Mouse (Mus musculus): ENCODE measurements around the gene Cpsf4. TPM values are rescaled to one million over a fixed set of nuclear protein-coding genes. Genes with fewer than 3 reads are reported as not detected.

The Cpsf4 gene
- total RNA-seq (2023), result 10 to 100 TPM; 42.1 to 48.9 TPM

GRCm38 (mm10) chr5:145166536-145167305, at the start of gene Cpsf4, which contains the start of gene Ptcd1:
TSS of gene Cpsf4 (plus strand) at chr5:145167213.
TSS of gene Ptcd1 (minus strand) at chr5:145167108.

GRCm38 (mm10) chr5:145139571-145140519, 27.2 kb upstream of the Cpsf4 start, which contains the start of the genes Pdap1 and Bud31:
TSS of gene Pdap1 (minus strand) at chr5:145140238.
TSS of gene Bud31 (plus strand) at chr5:145140362.

GRCm38 (mm10) chr5:145191962-145192361, 24.9 kb downstream of the Cpsf4 start, which contains the start of gene Atp5j2:
TSS of gene Atp5j2 (minus strand) at chr5:145192062.

DNA sequence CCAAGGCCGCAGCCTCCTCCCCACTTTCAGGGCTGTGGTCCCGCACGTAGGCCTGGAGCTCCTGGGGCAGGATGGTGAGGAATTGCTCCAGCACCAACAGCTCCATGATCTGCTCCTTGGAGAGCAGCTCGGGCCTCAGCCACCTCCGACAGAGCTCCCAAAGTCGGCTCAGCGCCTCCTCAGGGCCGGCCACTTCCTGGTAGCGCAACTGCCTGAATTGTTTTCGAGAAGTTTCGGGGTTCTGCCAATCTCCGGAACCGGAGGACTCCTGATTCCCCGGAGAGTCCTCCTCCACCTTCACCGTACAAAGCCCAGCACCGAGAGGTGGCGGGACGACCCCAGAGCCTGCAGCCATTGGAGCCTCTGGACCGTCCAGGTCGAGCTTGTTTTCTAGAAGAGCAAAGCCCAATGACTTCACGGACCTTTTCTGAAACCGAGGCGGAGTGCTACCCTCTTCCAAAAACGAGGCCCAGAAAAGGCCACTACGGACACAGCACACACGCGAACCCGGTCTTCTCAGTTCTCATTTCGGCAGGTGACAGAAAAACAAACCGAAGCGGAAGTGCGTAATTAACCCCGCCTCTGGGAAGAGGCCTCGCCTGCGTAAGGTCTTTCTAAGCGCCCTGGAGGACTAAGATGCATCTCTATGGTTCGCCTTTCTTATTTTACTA, 34.4 kb downstream of the Cpsf4 start, which contains the start of gene Zkscan14:
Gene Zkscan14 (minus strand): TSS at position 548 of the 671 bp plus-strand sequence.

GRCm38 (mm10) chr5:145203936-145204691, 37.1 kb downstream of the Cpsf4 start, which contains the start of gene Zkscan5:
TSS of gene Zkscan5 (plus strand) at chr5:145204562.

DNA sequence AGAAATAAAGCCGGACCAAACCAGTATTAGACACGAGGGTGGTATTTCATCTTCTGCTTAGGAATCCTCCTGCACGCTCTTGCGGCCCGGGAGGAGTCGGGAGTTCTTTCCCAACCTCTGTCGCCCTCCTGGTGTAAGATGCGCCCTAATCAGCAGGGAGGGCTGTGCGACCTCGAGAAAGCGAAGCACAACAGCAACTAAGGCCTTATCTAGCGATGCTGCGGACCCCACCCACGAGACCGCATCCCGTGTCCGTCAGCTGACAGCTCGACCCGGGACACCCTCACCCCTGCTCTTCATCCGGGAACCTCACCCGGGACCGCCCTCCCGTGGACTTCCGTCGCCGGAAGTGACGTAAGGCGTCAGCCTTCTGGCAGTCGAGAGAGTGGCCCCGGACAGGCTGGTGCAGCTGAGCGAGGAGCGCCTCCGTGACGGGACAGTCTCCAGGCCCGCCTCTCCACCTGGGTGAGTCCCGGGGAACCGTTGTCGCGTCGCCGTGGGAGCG, 64.4 kb downstream of the Cpsf4 start, which contains the start of gene Zfp655:
Gene Zfp655 (plus strand): TSS at position 349 of the 505 bp plus-strand sequence.

Other genes with a start within 250 kb of the Cpsf4 start
- 10 to 100 TPM; 64.2 to 66.1 TPM for gene Smurf1, start 201.4 kb upstream of the Cpsf4 start, total RNA-seq (2023)
- gene Gm4871, start 134.5 kb upstream of the Cpsf4 start, total RNA-seq (2023), result not detected
- not detected for gene 1700018F24Rik, start 124.2 kb upstream of the Cpsf4 start, total RNA-seq (2023)
- gene Arpc1a, start 83.4 kb upstream of the Cpsf4 start, total RNA-seq (2023), result 10 to 100 TPM; 92.1 to 92.3 TPM
- not detected for gene Kpna7, start 83.2 kb upstream of the Cpsf4 start, total RNA-seq (2023)
- gene Arpc1b, start 53.0 kb upstream of the Cpsf4 start, total RNA-seq (2023), result 100 to 1,000 TPM; 450 to 477 TPM
- gene Pdap1, start 27.0 kb upstream of the Cpsf4 start, total RNA-seq (2023), result 10 to 100 TPM; 44.9 to 52.9 TPM
- 100 to 1,000 TPM; 211 to 259 TPM for gene Bud31, start 26.9 kb upstream of the Cpsf4 start, total RNA-seq (2023)
- 10 to 100 TPM; 20.8 to 26.3 TPM for gene Ptcd1, start 105 bp upstream of the Cpsf4 start, total RNA-seq (2023)
- gene Atp5j2, start 24.8 kb downstream of the Cpsf4 start, total RNA-seq (2023), result 100 to 1,000 TPM; 172 to 185 TPM
- gene Zkscan14, start 34.7 kb downstream of the Cpsf4 start, total RNA-seq (2023), result 10 to 100 TPM; 41.0 to 41.3 TPM
- gene Zkscan5, start 37.3 kb downstream of the Cpsf4 start, total RNA-seq (2023), result 10 to 100 TPM in 1 of 2 experiments, 1 to 10 TPM in 1; 8.2 to 10.3 TPM
- 10 to 100 TPM; 75.1 to 85.1 TPM for gene Zfp655, start 64.5 kb downstream of the Cpsf4 start, total RNA-seq (2023)
- gene Zscan25, start 113.3 kb downstream of the Cpsf4 start, total RNA-seq (2023), result 10 to 100 TPM; 36.2 to 39.4 TPM
- gene Cyp3a57, start 178.1 kb downstream of the Cpsf4 start, total RNA-seq (2023), result not detected

Data from T-cell, adult 66 days (primary cell).